Mouse (Mus musculus) lung, embryonic 16.5 days (tissue): Measurements from ENCODE around the gene Radil. TPM values are rescaled to one million over a fixed set of nuclear protein-coding genes. Genes with fewer than 3 reads are reported as not detected.
A peak's percentile ranks its signal among the peaks of the same experiment; 100 is the strongest.

Experiments used
- ATAC-seq: fragments of 200-750 bp; cut with Nextera tagmentation; 2 replicates; pipeline ENCODE4 v1.8.0; 2017; ENCODE audit warnings: low read depth, mild to moderate bottlenecking, moderate library complexity
- H3K27ac ChIP-seq: fragments of 300-500 bp; sonication (generic); 2 replicates; pipeline ENCODE4 v1.5.1; 2014; ENCODE audit warnings: mild to moderate bottlenecking, control low read depth, low read length
- H3K27me3 ChIP-seq: fragments of 300-500 bp; sonication (generic); 2 replicates; pipeline ENCODE4 v1.6.1; 2014; ENCODE audit warnings: low read depth, low read length, mixed read lengths; ENCODE audit not compliant: control insufficient read depth, insufficient read depth
- H3K36me3 ChIP-seq: fragments of 300-500 bp; sonication (generic); 2 replicates; pipeline ENCODE4 v1.6.1; 2014; ENCODE audit warnings: low read length; ENCODE audit not compliant: control insufficient read depth, insufficient read depth
- H3K4me1 ChIP-seq: fragments of 300-500 bp; sonication (generic); replicated peaks from 2 replicates; pipeline ENCODE4 v1.6.1; 2014; ENCODE audit warnings: low read length, mixed read lengths; ENCODE audit not compliant: control insufficient read depth, insufficient read depth
- H3K4me2 ChIP-seq: fragments of 300-500 bp; sonication (generic); 2 replicates; pipeline ENCODE4 v1.6.1; 2014; ENCODE audit warnings: low read depth, low read length, control low read depth
- H3K4me3 ChIP-seq: fragments of 300-500 bp; sonication (generic); 2 replicates; pipeline ENCODE4 v1.5.1; 2014; ENCODE audit warnings: mild to moderate bottlenecking, low read length, control low read depth
- H3K9ac ChIP-seq: fragments of 300-500 bp; sonication (generic); 2 replicates; pipeline ENCODE4 v1.6.1; 2014; ENCODE audit warnings: low read length, control low read depth
- H3K9me3 ChIP-seq: fragments of 300-500 bp; sonication (generic); 2 replicates; pipeline ENCODE4 v1.6.1; 2016; ENCODE audit warnings: low read length; ENCODE audit not compliant: control insufficient read depth
- WGBS: fragments of 180-500 bp; shearing (Covaris S2); extraction: QIAGEN DNeasy Blood & Tissue Kit; methylation state at CpG from one replicate; pipeline ENCODE4 v1.1.7; 2014; 5-methylcytosine and 5-hydroxymethylcytosine counted together
- polyA plus RNA-seq: library from polyadenylated mRNA; unstranded; fragments of >200 nt; fragmentation: Nextera tagmentation; extraction: Ambion mirVana; gene quantifications from 2 replicates; pipeline ENCODE4 v1.2.1, GENCODE M21; 2015

The Radil gene
- polyA plus RNA-seq, 1 experiment from 2014 or later, result 3.8 TPM

DNA sequence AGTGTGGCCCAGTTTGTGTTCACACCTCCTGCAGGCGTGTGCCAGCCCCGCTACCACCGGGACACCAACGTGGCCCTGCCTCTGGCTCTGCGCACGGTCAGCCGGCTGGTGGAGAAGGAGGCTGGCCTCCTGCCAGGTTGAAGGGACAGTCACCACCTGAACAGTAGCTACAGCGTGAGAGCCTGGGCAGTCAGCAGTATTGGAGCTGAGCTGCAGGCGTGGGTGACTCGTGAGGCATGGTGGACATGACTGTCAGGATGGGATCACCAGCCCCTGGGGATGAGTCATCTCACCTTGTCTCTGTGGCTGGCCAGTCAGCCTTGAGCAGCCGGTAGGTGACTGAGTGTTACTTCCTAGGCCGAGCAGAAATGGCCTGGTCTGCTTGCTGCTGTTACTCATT lies 73.6 kb downstream of the Radil start:
- Histone ChIP-seq H3K4me3 (no peak overlapping the region), H3K4me1 (no peaks in the 10 kb centered on the region; the same call in 1 of the 2 replicates), H3K36me3 (no peaks in the 10 kb centered on the region), H3K4me2 (no peak overlapping the region), H3K27me3 (no peaks in the 10 kb centered on the region), H3K27ac (no peak overlapping the region), H3K9ac (no peak overlapping the region), H3K9me3 (no peaks in the 10 kb centered on the region)
- ATAC-seq, result no peak
- 71% methylated on average over 12 of the region's 12 CpGs for WGBS

DNA sequence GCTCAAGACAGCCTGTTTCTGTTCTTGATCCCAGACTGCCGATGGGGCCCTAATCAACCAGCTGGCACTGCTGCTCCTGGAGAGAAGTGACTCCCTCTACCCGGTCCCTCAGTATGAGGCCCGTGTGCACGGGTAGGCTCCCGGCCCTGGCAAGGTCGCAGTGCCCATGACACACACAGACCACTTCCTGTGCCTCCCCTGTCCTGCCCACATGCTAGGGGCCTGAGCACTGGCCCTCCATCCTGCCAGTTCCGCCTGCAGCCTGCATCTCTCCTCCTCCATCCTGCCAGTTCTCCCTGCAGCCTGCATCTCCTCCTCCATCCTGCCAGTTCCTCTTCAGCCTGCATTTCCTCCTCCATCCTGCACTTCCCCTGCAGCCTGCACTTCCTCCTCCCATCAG lies 75.2 kb downstream of the Radil start:
- no peak for ATAC-seq
- no peaks in the 10 kb centered on the region for H3K27me3 ChIP-seq
- 70% methylated on average over 7 of the region's 7 CpGs for WGBS
- H3K4me2 ChIP-seq, result no peak overlapping the region
- no peak overlapping the region for H3K4me3 ChIP-seq
- no peak overlapping the region for H3K9ac ChIP-seq
- no peaks in the 10 kb centered on the region for H3K9me3 ChIP-seq
- no peaks in the 10 kb centered on the region; the same call in 1 of the 2 replicates for H3K4me1 ChIP-seq
- H3K36me3 ChIP-seq, result no peaks in the 10 kb centered on the region
- H3K27ac ChIP-seq, result no peak overlapping the region

DNA sequence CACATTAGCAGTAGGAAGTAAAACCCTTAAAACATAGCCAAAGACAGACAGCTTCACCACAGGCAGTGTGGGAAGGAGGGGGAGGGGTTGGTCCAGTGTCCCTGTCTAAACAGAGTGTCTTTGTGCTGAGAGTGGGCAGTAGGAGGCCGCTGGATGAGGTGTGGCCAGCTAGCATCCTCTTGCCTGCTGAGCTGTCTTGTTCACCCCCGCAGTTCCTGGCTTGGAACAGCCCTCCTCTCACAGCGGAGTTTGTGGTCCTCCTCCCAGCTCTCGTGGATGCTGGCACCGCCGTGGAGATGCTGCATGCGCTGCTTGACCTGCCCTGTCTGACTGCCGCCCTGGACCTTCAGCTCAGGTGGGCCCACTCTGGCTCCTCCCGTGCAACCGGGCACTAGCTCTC lies 77.2 kb downstream of the Radil start:
- Histone ChIP-seq H3K9ac (no peak overlapping the region), H3K36me3 (peaks cover 5% of the 10 kb centered on the region; the same call in 1 of the 2 replicates), H3K27me3 (no peaks in the 10 kb centered on the region), H3K4me3 (no peak overlapping the region), H3K27ac (no peak overlapping the region), H3K4me1 (no peaks in the 10 kb centered on the region), H3K4me2 (no peak overlapping the region), H3K9me3 (no peaks in the 10 kb centered on the region)
- no peak for ATAC-seq
- WGBS, result 65% methylated on average over 10 of the region's 10 CpGs

DNA sequence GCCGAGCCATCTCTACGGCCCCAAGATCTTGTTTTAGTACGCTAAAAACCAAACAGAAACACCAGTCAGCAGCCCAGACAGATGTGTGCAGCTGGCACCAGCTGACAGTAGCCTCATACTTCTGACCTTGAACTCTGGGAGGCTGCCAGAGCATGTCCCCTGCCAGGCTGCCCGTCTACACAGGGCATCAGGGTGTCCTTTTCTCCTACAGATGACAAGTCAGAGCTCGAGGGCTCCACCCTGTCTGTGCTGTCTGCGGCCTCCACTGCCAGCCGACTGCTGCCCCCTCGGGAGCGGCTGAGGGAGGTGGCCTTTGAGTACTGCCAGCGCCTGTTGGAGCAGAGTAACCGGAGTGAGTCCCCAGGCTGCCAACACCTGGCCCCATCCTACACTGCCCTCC lies 81.1 kb downstream of the Radil start:
- no peaks in the 10 kb centered on the region for H3K27me3 ChIP-seq
- no peak overlapping the region for H3K4me2 ChIP-seq
- H3K9me3 ChIP-seq, result no peaks in the 10 kb centered on the region
- no peak overlapping the region for H3K4me3 ChIP-seq
- no peak for ATAC-seq
- peaks cover 12% of the 10 kb centered on the region; the same call in 1 of the 2 replicates for H3K36me3 ChIP-seq
- no peak overlapping the region for H3K9ac ChIP-seq
- peaks cover 2% of the 10 kb centered on the region for H3K4me1 ChIP-seq
- no peak overlapping the region for H3K27ac ChIP-seq
- WGBS, result 82% methylated on average over 11 of the region's 11 CpGs

DNA sequence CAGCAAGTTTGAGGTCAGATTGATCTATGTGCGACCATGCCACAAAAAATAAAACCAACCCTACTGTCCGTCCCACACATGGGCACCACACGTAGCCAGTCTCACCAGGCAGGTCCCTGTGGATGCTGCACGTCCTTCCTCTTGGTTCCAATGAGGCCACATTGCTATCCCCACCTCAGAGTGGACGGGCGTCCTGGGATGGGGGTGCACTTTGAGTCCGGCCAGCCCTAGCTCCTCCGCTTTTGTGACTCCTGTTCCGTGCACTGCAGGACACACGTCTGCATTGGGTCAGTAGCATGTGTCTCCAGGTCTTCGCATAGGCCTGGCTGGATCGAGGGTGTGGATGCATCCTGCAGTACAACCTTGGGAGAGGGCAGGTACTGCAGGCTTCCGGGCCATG lies 82.5 kb downstream of the Radil start:
- H3K4me2 ChIP-seq, result no peak overlapping the region
- H3K9me3 ChIP-seq, result no peaks in the 10 kb centered on the region
- no peak overlapping the region for H3K4me3 ChIP-seq
- H3K36me3 ChIP-seq, result peaks cover 12% of the 10 kb centered on the region; the same call in 1 of the 2 replicates
- ATAC-seq, result no peak
- H3K9ac ChIP-seq, result no peak overlapping the region
- 90% methylated on average over 13 of the region's 13 CpGs for WGBS
- H3K27me3 ChIP-seq, result no peaks in the 10 kb centered on the region
- H3K4me1 ChIP-seq, result peaks cover 7% of the 10 kb centered on the region
- no peak overlapping the region for H3K27ac ChIP-seq

DNA sequence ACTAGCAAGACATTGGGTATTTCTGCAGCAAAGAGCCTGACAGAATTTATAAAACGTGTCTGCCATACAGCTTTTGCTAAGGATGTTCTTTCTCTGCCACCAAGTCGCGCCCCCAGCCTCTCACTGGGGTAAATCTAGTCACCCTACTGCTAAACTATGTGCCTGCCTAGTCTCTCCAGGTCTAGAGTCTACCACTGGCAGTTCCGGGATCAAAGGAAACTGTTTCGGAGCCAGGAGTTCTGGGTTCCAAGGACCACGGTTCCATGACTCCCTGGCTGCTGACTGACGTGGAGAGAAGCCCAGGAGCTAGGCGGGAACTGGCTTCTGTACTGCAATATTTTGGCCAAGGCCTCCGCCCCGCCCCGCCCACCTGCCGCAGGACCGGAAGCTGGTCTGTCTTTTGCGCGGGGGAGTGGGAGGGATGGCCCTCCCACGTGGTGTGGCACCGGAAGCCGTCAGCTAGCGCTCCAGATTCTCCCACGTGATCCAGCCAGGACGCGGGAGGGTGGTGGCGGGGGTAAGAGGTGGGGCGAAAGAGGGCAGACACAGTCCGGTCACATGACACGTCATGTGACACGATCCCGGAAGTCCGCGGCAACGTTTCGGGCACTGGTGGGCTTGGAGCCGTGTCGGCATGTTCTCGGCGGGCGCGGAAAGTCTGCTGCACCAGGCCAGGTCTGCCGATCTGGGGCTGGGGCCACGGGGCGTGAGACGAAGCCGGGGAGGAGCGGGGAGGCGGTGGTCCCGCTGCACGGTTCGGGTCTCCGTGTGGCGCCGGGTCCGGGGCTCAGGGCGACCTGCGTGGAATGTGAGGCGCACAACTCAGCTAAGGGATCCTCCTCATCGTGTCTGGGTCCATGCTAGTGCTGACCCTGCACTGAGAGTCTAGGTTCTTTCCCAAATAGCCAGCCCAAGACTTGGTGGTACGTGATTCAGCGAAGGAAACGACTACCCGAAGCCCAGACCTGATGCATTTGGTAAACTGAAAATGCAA lies 87.1 kb downstream of the Radil start, which contains the start of gene Ap5z1:
TSS of gene Ap5z1 (plus strand) at position 484 of the 994 bp plus-strand sequence.
- WGBS, result 1% methylated on average over 56 of the region's 60 CpGs
- peak within 1 kb of the TSS; percentile 86 for H3K4me3 ChIP-seq
- peaks cover 7% of the 10 kb centered on the region for H3K4me1 ChIP-seq

DNA sequence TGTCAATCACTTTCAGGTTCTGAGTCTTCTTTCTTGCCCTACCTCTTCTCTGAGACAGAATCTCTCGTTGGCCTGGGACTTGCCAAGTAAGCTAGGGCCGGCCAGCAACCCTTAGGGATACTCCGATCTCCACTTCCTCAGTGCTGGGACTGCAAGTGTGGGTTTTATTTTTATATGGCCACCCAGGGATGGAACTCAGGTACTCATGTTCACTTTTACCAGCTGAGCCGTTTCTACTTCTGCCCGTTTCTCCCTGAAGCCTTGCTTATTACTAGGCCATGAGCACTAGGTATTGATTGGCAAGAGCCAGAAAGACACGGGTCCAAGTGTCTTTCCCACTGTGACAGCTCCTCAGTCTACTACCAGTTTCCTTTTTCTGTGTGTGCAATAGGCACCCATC lies 87.9 kb downstream of the Radil start:
- H3K27ac ChIP-seq, result peak overlapping the region; percentile 75
- no peaks in the 10 kb centered on the region for H3K27me3 ChIP-seq
- peaks cover 7% of the 10 kb centered on the region for H3K4me1 ChIP-seq
- H3K9me3 ChIP-seq, result no peaks in the 10 kb centered on the region
- H3K36me3 ChIP-seq, result peaks cover 15% of the 10 kb centered on the region
- peak overlapping the region; percentile 90 for H3K4me2 ChIP-seq
- 84% methylated on average over 6 of the region's 6 CpGs for WGBS
- peak overlapping the region; percentile 86 for H3K4me3 ChIP-seq
- peak overlapping the region; percentile 55 for H3K9ac ChIP-seq
- ATAC-seq, result no peak

More for the DNA sequence above, 87.1 kb downstream of the Radil start, which contains the start of gene Ap5z1:
- ATAC-seq, result peak; percentile 96
- Histone ChIP-seq H3K9me3 (no peaks in the 10 kb centered on the region), H3K4me2 (peak within 1 kb of the TSS; percentile 90), H3K36me3 (peaks cover 15% of the 10 kb centered on the region), H3K27ac (peak within 1 kb of the TSS; percentile 75), H3K27me3 (no peaks in the 10 kb centered on the region), H3K9ac (peak within 1 kb of the TSS; percentile 88)

DNA sequence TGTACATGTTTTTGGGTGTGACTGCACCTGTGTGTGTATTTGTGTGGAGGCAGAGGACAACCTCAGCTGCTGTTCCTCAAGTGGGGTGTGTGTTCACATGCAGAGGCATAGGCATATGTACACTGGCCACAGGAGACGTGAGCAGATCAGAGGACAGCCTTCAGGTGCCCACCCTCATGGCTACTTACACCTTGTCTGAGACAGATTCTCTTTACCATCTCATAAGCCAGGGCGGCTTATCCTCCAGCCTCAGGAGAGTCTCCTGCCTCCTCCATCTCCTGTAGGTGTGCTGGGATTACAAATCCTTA lies 88.3 kb downstream of the Radil start:
- Histone ChIP-seq H3K9me3 (no peaks in the 10 kb centered on the region), H3K27me3 (no peaks in the 10 kb centered on the region), H3K4me2 (no peak overlapping the region), H3K9ac (no peak overlapping the region), H3K4me1 (peaks cover 12% of the 10 kb centered on the region), H3K4me3 (no peak overlapping the region), H3K36me3 (peaks cover 13% of the 10 kb centered on the region), H3K27ac (peak overlapping the region; percentile 75; the same call in 1 of the 2 replicates)
- ATAC-seq, result no peak
- WGBS, result 98% methylated on average over 2 of the region's 2 CpGs

DNA sequence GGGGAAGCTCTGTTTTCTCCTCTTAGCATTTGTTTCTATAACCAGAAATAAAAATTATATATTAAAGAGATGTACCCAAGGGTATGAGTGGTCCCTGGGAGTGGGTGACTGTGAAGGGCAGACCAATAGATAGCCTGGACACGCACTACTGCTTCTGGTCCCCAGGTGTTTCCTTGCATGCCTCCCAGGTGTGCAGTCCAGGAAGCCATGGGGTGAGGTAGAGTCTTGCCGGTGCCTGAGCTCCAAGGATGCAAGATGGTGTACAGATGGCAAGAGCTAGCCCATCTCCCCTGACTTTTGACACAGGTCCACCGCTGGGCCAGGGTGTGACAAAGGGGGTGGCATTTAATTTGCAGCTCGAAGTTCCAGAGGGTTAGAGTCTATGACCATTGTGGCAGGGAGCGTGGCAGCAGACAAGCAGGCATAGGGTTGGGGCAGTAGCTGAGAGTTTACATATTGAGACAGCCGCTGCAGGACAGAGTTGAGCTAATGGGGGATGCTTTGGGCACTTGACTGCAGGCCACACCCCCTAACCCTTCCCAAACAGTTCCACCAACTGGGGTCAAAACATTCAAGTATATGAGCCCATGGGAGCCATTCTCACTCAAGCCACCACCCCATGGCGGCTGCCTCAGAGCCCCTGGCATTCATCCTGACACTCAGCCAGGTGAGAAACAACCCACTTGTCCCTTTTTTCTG lies 88.8 kb downstream of the Radil start:
- Histone ChIP-seq H3K4me2 (no peak overlapping the region), H3K9me3 (no peaks in the 10 kb centered on the region), H3K9ac (no peak overlapping the region), H3K27me3 (no peaks in the 10 kb centered on the region), H3K4me1 (peaks cover 14% of the 10 kb centered on the region), H3K4me3 (no peak overlapping the region), H3K27ac (no peak overlapping the region), H3K36me3 (peaks cover 13% of the 10 kb centered on the region)
- 94% methylated on average over 7 of the region's 7 CpGs for WGBS
- ATAC-seq, result no peak
